Mouse (Mus musculus): ENCODE measurements around the gene Sorl1. TPM values are rescaled to one million over a fixed set of nuclear protein-coding genes. Genes with fewer than 3 reads are reported as not detected.
A peak's percentile ranks its signal among the peaks of the same experiment; 100 is the strongest.

Gene Sorl1
- polyA plus RNA-seq, 1 experiment from 2014 or later: 5.0 TPM

- Histone ChIP-seq H3K9ac (no peak overlapping the region), H3K27me3 (no peaks in the 10 kb centered on the region), H3K9me3 (no peaks in the 10 kb centered on the region), H3K4me3 (no peak overlapping the region), H3K4me1 (no peaks in the 10 kb centered on the region), H3K27ac (no peak overlapping the region), H3K4me2 (no peak overlapping the region), H3K36me3 (no peaks in the 10 kb centered on the region)
- no peak for ATAC-seq (ENCODE audit: insufficient number of reproducible peaks, low FRiP score, low TSS enrichment, low read depth)
- 84% methylated on average over 4 of the region's 4 CpGs for WGBS
Measured at GRCm38 (mm10) chr9:42083661-42084067, 40.4 kb downstream of the Sorl1 start.

GRCm38 (mm10) chr9:42081681-42082530 lies 42.2 kb downstream of the Sorl1 start:
- H3K27me3 ChIP-seq: no peaks in the 10 kb centered on the region
- 0 out of 2 replicates have a peak, but pooled peaks cover 5% of the 10 kb centered on the region for H3K4me1 ChIP-seq
- no peak overlapping the region for H3K4me2 ChIP-seq
- ATAC-seq (ENCODE audit: insufficient number of reproducible peaks, low FRiP score, low TSS enrichment, low read depth): no peak
- H3K9me3 ChIP-seq: no peaks in the 10 kb centered on the region
- H3K9ac ChIP-seq: no peak overlapping the region
- 89% methylated on average over 29 of the region's 29 CpGs for WGBS
- no peaks in the 10 kb centered on the region for H3K36me3 ChIP-seq
- H3K4me3 ChIP-seq: no peak overlapping the region
- H3K27ac ChIP-seq: no peak overlapping the region

- Histone ChIP-seq H3K27me3 (no peaks in the 10 kb centered on the region), H3K27ac (no peak overlapping the region), H3K9me3 (no peaks in the 10 kb centered on the region), H3K4me2 (no peak overlapping the region), H3K4me1 (0 out of 2 replicates have a peak, but pooled peaks cover 8% of the 10 kb centered on the region), H3K4me3 (no peak overlapping the region), H3K9ac (no peak overlapping the region), H3K36me3 (no peaks in the 10 kb centered on the region)
- 77% methylated on average over 9 of the region's 9 CpGs for WGBS
- no peak for ATAC-seq (ENCODE audit: insufficient number of reproducible peaks, low FRiP score, low TSS enrichment, low read depth)
Measured at GRCm38 (mm10) chr9:42080671-42081070, 43.4 kb downstream of the Sorl1 start.

DNA sequence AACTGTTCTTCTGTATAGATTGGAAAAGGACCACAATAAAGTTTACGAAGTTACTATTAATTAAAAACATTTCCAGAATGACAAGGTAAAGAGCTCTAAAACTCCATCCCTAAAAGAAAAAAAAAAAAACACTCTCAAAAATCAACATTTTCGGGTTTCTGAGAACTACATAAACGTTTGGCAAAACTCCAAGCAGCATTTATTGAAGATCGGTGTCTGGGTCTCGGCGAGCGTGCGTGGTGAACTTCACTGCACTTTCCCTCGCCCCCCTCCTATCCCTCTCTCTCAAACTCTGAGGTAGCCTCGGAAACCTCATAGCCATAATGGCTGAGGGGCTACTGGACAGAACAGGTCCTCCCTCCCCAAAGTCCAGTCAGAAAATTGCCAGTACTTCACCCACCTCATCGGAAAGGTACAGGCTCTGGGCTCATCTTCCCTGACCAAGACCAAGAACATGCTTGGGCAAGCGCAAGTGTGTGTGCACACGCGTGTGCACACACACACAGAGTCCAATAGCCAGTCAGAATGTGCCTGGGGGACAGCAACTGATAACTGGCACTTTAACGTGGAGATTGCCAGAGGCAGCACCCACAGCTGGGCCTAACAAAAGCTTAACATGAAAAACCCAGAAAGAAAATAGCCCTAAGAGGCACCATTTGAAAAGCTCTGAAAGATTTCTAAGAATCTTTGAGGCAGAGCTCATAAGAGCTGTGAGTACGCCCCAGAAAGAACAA lies 46.8 kb downstream of the Sorl1 start:
- no peaks in the 10 kb centered on the region for H3K27me3 ChIP-seq
- H3K27ac ChIP-seq: no peak overlapping the region
- no peak overlapping the region for H3K9ac ChIP-seq
- no peak for ATAC-seq (ENCODE audit: insufficient number of reproducible peaks, low FRiP score, low TSS enrichment, low read depth)
- no peak overlapping the region for H3K4me2 ChIP-seq
- no peaks in the 10 kb centered on the region for H3K36me3 ChIP-seq
- H3K4me1 ChIP-seq: 0 out of 2 replicates have a peak, but pooled peaks cover 8% of the 10 kb centered on the region
- 53% methylated on average over 16 of the region's 16 CpGs for WGBS
- no peak overlapping the region for H3K4me3 ChIP-seq
- no peaks in the 10 kb centered on the region for H3K9me3 ChIP-seq

DNA sequence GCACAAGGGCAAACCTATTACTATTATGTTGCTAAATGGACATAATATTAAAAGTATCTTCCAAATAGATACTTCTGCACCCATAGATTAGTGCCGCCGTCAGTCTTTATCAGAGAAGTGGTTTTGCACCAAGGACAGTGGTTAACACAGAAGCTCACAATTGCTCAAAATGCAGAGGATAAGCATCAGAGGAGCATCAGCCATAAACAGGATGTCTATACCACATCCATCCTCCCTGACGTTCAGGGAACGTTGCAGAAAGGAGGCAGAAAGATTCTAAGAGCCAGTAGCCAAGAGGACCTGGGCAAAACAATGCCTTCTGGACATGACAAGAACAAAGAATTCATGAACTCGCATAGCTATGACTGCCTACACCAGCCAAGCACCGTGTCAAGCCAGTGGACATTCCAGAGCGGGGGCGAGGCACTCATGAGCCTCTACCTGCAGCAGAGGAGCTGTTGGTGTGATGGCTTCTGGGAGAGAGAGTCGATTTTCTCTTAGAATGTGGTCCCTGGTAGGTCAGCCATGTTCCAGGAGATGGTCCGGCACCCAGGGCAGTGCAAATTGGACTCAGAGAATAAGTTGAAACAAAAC lies 47.7 kb downstream of the Sorl1 start:
- no peak overlapping the region for H3K27ac ChIP-seq
- 88% methylated on average over 10 of the region's 10 CpGs for WGBS
- 0 out of 2 replicates have a peak, but pooled peaks cover 8% of the 10 kb centered on the region for H3K4me1 ChIP-seq
- no peak overlapping the region for H3K4me2 ChIP-seq
- H3K9ac ChIP-seq: no peak overlapping the region
- no peaks in the 10 kb centered on the region for H3K27me3 ChIP-seq
- H3K9me3 ChIP-seq: no peaks in the 10 kb centered on the region
- ATAC-seq (ENCODE audit: insufficient number of reproducible peaks, low FRiP score, low TSS enrichment, low read depth): no peak
- no peak overlapping the region for H3K4me3 ChIP-seq
- H3K36me3 ChIP-seq: no peaks in the 10 kb centered on the region

- 36% methylated on average over 2 of the region's 2 CpGs for WGBS
- no peak for ATAC-seq (ENCODE audit: insufficient number of reproducible peaks, low FRiP score, low TSS enrichment, low read depth)
- Histone ChIP-seq H3K27ac (no peak overlapping the region), H3K9ac (no peak overlapping the region), H3K9me3 (no peaks in the 10 kb centered on the region), H3K36me3 (no peaks in the 10 kb centered on the region), H3K4me3 (no peak overlapping the region), H3K4me1 (0 out of 2 replicates have a peak, but pooled peaks cover 8% of the 10 kb centered on the region), H3K27me3 (no peaks in the 10 kb centered on the region), H3K4me2 (no peak overlapping the region)
Measured at GRCm38 (mm10) chr9:42075241-42075640, 48.9 kb downstream of the Sorl1 start.

GRCm38 (mm10) chr9:42072010-42072409 lies 52.1 kb downstream of the Sorl1 start:
- no peaks in the 10 kb centered on the region for H3K27me3 ChIP-seq
- no peak for ATAC-seq (ENCODE audit: insufficient number of reproducible peaks, low FRiP score, low TSS enrichment, low read depth)

DNA sequence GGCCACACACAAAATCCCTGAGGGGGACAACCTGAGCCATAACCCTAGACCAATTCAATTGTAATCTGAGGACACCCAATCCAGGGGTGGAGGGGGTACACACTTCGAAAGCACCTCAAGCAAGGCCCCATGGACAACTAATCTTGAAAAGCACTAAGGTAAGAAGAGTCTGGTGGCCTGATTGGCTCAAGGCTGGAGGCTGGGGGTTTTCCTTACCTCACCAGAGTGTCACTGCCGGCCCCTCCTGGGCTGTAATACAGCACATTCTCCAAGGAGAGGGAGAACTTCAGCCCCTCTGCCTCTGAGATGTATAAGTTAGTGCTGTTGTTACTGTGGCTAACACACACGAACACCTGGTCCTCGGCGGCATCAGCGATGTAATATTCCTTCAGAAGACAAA lies 53.2 kb downstream of the Sorl1 start:
- no peak for ATAC-seq (ENCODE audit: insufficient number of reproducible peaks, low FRiP score, low TSS enrichment, low read depth)
- H3K4me2 ChIP-seq: no peak overlapping the region
- H3K27ac ChIP-seq: no peak overlapping the region
- WGBS: 87% methylated on average over 6 of the region's 6 CpGs
- H3K4me3 ChIP-seq: no peak overlapping the region
- no peaks in the 10 kb centered on the region for H3K27me3 ChIP-seq
- no peak overlapping the region for H3K9ac ChIP-seq
- no peaks in the 10 kb centered on the region for H3K36me3 ChIP-seq
- H3K4me1 ChIP-seq: no peaks in the 10 kb centered on the region
- no peaks in the 10 kb centered on the region for H3K9me3 ChIP-seq

More at GRCm38 (mm10) chr9:42072010-42072409, 52.1 kb downstream of the Sorl1 start:
- no peaks in the 10 kb centered on the region for H3K36me3 ChIP-seq
- WGBS: 64% methylated on average over 4 of the region's 4 CpGs
- no peak overlapping the region for H3K4me3 ChIP-seq
- H3K4me2 ChIP-seq: no peak overlapping the region
- H3K9ac ChIP-seq: no peak overlapping the region
- H3K9me3 ChIP-seq: no peaks in the 10 kb centered on the region
- H3K27ac ChIP-seq: no peak overlapping the region
- 0 out of 2 replicates have a peak, but pooled peaks cover 2% of the 10 kb centered on the region for H3K4me1 ChIP-seq

GRCm38 (mm10) chr9:42069471-42069870 lies 54.6 kb downstream of the Sorl1 start:
- Histone ChIP-seq H3K9me3 (no peaks in the 10 kb centered on the region), H3K9ac (no peak overlapping the region), H3K4me1 (no peaks in the 10 kb centered on the region), H3K36me3 (no peaks in the 10 kb centered on the region), H3K4me2 (no peak overlapping the region), H3K27ac (no peak overlapping the region), H3K27me3 (no peaks in the 10 kb centered on the region), H3K4me3 (no peak overlapping the region)
- 75% methylated on average over 5 of the region's 5 CpGs for WGBS
- no peak for ATAC-seq (ENCODE audit: insufficient number of reproducible peaks, low FRiP score, low TSS enrichment, low read depth)

GRCm38 (mm10) chr9:42067950-42068349 lies 56.1 kb downstream of the Sorl1 start:
- no peak overlapping the region for H3K4me2 ChIP-seq

DNA sequence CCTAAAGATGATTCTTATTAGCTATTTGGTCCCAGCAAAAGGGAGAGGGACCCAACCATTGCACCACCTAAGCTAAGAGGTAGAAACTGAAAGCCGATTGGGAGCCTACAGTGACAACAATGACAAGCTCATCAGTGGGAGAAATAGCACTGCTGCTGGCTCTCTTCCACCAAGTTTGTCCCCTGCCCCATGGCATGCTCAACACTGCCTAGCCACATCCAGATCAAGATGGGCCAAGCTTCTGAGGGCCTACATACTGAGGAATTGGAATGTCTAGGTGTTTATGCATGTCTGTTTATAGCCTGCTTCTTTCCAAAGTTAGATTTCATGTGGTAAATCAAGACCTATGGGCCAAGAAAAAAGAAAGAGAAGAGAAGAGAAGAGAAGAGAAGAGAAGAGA lies 58.3 kb downstream of the Sorl1 start:
- Histone ChIP-seq H3K36me3 (no peaks in the 10 kb centered on the region), H3K9me3 (no peaks in the 10 kb centered on the region), H3K4me2 (no peak overlapping the region), H3K4me1 (peaks cover 7% of the 10 kb centered on the region), H3K27ac (no peak overlapping the region), H3K27me3 (no peaks in the 10 kb centered on the region), H3K9ac (no peak overlapping the region), H3K4me3 (no peak overlapping the region)
- WGBS: 78% methylated on average over 1 of the region's 1 CpGs
- no peak for ATAC-seq (ENCODE audit: insufficient number of reproducible peaks, low FRiP score, low TSS enrichment, low read depth)

More at GRCm38 (mm10) chr9:42067950-42068349, 56.1 kb downstream of the Sorl1 start:
- no peak overlapping the region for H3K9ac ChIP-seq
- H3K4me3 ChIP-seq: no peak overlapping the region
- no peak overlapping the region for H3K27ac ChIP-seq
- no peaks in the 10 kb centered on the region for H3K9me3 ChIP-seq
- H3K27me3 ChIP-seq: no peaks in the 10 kb centered on the region
- H3K4me1 ChIP-seq: peaks cover 5% of the 10 kb centered on the region
- ATAC-seq (ENCODE audit: insufficient number of reproducible peaks, low FRiP score, low TSS enrichment, low read depth): no peak
- no peaks in the 10 kb centered on the region for H3K36me3 ChIP-seq
- 62% methylated on average over 9 of the region's 9 CpGs for WGBS

DNA sequence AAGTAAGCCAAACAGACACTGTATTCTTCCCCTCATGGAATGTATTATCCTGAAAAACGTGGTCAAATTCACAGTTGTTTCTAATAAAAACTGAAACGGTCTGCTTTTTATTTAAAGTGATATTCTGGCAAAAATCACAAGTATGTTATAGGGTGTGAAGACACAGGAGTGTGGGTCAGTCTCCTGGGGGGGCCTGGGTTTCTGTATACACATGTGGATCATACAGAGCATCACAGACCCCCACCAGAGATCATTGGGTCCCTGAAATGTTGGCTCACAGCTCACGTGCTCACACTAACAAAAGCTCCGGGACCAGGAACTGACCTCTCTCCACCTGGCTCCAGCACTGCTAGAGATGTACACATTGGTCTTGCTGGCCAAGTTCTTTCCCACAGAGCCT lies 60.7 kb downstream of the Sorl1 start:
- H3K4me3 ChIP-seq: no peak overlapping the region
- H3K9me3 ChIP-seq: no peaks in the 10 kb centered on the region
- ATAC-seq (ENCODE audit: insufficient number of reproducible peaks, low FRiP score, low TSS enrichment, low read depth): peak; percentile 55; the same call in 1 of the 2 replicates
- no peaks in the 10 kb centered on the region for H3K27me3 ChIP-seq
- no peaks in the 10 kb centered on the region for H3K36me3 ChIP-seq
- H3K9ac ChIP-seq: no peak overlapping the region
- 47% methylated on average over 4 of the region's 4 CpGs for WGBS
- H3K4me2 ChIP-seq: no peak overlapping the region
- H3K27ac ChIP-seq: no peak overlapping the region
- peaks cover 7% of the 10 kb centered on the region for H3K4me1 ChIP-seq

Measured in limb, embryonic 15.5 days (tissue).